Mouse (Mus musculus) thymus, postnatal 36 days (tissue): Measurements from ENCODE around the gene Slc4a5.
"Not testable (repeated sequence)": the region's sequence is repeated elsewhere in the genome, so short reads cannot be mapped to it uniquely, and the experiment has no call there.

Source experiments
- DNase-seq, 2 experiments: peaks; one replicate each; pipeline ENCODE4 v3.0.0; 2022; ENCODE audit warnings: mixed read lengths in 2 of 2

The Slc4a5 gene

DNA sequence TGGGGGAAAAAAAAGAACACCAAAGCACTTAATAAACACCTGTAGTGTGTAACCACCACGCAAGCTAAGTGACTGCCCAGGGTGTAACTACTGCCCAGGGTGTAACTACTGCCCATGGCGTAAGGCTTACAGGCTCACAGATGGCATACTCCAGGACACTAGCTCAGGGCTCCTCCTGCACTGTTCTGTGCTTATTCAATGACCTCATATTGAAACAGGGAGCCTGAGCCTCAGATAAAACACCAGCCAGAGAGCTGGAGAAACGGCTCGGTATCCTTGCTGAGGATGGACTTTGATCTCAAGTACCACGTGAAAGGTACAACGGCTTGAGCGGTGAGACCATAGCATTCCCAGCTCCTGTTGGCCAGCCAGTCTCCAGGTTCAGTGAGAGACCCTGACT, 92.4 kb downstream of the Slc4a5 start:
- DNase-seq, result no peak

DNA sequence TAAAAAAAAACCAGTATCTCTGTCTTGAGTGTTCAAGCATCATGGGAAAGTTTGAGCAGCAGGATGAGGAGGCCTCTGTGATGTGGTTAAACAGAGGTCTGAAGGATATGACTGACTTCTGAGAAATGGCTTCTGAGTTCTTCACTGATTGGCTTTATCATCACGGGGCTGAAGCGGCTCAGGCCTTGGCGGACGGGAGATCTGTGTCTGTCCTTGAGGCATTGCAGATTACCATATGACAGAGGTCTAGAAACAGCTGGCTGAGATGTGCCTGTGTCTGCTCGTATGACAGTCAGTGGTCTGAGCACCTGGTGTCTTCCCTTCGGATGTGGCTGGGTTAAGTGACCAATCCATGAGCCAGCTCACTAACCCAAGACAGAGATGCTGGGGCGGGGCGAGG, 92.9 kb downstream of the Slc4a5 start:
- peak in 1 of 2 experiments; percentile 10 for DNase-seq

- DNase-seq, result no peak
Observed at GRCm38 (mm10) chr6:83315293-83315692, 95.7 kb downstream of the Slc4a5 start.

- DNase-seq, result no peak
Observed at GRCm38 (mm10) chr6:83316022-83316421, 96.4 kb downstream of the Slc4a5 start.

DNA sequence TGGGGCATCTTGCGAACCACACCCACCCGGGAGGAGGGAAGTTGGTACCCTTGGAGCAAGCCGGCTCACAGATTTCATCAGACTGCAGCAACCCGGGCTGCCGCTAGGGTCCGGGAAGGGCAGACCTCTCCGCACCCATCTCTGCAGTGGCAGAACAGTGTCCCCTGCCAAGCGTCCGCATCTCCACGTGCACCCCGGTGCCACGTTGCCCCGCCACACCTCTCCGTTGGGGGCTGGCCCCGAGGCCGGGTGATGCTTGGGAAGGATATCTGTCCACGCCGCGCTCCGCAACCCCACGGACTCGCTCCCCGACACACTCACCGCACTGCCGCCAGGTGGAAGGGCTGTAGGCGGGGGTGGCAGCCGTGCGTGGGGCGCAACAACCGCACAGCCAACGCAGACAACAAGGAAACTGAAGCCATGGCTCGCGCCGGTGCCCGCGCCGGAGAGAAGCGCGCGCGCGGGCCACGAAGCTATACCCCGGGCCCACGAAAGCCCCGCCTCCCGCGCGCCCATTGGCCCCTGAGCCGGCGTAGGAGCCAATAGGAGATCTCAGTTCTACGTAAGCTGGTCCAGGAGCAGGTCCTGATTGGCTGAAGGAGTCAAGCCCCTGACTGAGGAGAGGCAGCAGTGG, 97.6 kb downstream of the Slc4a5 start:
- DNase-seq, result peak; percentile 91 to 95

GRCm38 (mm10) chr6:83321927-83322326, 102.3 kb downstream of the Slc4a5 start:
- no peak for DNase-seq

- DNase-seq, result no peak
Observed at GRCm38 (mm10) chr6:83322794-83323193, 103.2 kb downstream of the Slc4a5 start.

- DNase-seq, result no peak
Observed at GRCm38 (mm10) chr6:83323652-83324419, 104.2 kb downstream of the Slc4a5 start.

- peak; percentile 91 to 94 for DNase-seq
Observed at GRCm38 (mm10) chr6:83325525-83326393, 106.1 kb downstream of the Slc4a5 start, which contains the start of the genes Mthfd2 and Mob1a. Gene Mthfd2, minus strand, starts transcription at chr6:83325908. Gene Mob1a, plus strand, starts transcription at chr6:83326016.

DNA sequence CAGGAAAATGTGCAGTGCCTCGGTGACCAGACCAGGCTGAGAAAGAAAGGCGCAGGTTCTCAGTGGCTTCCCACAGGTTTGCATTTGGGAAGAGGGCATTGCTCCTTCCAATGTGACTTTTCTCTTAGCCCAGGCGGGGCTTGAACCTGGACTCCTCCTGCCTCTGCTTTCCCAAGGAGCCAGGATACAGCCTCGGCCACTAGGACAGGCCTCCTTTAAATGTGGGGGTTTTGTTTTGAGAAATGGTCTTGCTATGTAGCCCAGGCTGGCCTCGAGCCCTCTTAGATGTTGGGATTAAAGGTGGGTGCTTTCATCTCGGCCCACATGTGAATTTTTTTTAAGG, 106.7 kb downstream of the Slc4a5 start:
- DNase-seq, result no peak

- no peak for DNase-seq
Observed at GRCm38 (mm10) chr6:83326761-83327160, 107.1 kb downstream of the Slc4a5 start.

DNA sequence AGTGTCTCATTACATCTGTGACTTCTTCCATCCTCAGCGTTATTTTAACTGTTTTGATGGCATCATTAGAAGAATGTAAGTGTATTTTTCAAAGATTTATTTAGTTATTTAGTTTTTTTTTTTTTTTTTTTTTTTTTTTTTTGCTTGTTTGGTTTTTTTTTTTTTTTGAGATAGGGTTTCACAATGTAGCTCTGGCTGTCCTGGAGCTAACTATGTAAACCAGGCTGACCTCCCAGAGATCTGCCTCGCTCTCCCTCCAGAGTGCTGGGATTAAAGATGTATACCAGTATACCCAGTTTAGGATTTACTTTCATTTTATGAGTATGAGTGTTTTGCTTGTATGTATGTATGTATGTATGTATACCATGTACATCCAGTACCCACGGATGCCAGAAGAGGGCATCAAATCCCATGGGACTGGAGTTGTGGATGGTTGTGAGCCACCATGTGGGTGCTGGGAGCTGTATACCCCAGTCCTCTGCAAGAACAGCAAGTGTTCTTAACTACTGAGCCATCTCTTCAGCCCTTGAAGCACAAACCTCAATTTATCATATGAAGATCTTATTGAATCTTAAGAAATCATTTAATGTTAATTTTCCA, 108.1 kb downstream of the Slc4a5 start:
- no peak for DNase-seq

DNA sequence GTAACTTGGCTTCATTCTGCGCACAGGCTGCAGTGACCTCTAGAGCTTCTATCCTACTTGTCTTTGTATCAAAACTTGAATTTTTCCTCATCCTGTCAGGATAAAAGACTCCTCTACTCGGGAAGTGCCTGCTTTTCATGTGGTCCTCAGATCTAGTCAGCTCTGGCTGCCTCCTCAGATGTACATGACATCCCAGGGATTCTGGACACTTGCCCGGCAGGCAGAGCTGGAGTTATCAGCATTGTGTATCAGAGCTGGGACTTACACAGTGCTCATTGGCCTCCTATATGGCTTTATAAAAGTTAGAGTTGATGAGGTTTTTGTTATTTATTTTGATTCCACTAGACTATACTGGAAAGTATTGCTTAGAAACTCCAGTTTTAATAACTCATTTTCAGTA, 121.8 kb downstream of the Slc4a5 start:
- DNase-seq, result no peak

DNA sequence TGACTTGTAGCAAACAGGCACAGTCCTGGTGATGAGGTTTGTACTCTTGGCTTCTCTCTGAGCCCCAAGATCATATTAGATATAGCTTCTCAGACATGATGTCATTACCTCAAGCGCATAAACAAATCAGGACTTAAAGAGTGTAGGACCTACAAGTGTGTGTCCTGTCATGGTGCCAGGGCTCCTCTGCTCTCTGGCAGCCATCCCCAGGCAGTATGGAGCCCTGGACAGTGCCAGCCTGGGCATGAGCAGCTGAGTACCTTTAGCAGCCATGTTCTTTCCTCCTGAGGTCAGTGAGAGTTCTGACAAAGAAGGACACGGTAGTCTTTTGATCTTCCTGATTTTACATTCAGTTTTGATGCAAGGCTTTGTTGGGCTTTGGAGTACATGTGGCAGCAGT, 123.3 kb downstream of the Slc4a5 start:
- DNase-seq, result no peak

GRCm38 (mm10) chr6:83345285-83345684, 125.7 kb downstream of the Slc4a5 start:
- not testable (repeated sequence) for DNase-seq

DNA sequence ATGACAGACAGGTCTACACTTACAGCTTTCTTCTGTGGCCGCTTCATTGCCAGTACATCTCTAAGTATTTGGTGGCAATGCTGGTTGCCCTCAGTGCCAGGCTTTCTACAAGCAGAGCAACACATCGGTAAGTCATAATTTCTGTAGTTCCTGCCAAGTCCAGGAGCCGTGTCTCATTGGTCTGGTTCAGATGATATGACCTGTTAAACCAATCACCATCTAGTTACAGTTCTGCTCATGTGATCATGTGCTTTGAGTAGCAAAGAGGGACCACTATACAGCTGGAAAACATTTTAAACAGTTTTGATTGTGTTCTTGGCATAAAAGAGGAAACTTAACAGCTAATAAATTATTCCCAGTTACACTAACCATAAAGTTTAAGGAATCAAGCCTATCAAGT, 128.3 kb downstream of the Slc4a5 start:
- no peak for DNase-seq

DNA sequence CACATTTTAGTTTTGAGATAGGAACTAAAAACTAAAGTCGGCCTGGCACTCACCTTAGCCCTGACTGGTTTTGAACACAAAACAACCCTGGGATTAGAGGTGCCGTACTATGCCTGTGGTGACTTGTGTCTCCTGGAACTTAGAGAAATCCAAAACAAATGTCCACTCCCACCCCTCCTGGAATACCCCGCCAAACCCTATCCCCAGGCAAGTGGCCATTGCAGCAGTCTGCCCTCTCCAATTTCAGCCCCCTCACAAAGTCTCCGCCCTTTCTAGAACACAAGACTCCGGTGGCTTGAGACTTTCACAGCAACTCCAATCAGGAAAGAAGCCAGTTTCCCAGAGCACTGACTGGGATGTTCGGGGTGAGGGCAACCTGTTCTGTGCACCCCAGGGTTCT, 129.2 kb downstream of the Slc4a5 start, which contains the start of gene Bola3:
Gene Bola3 (plus strand): TSS at position 275 of the 400 bp plus-strand sequence.
- DNase-seq, result no peak

GRCm38 (mm10) chr6:83349274-83349958, 129.8 kb downstream of the Slc4a5 start:
- DNase-seq, result peak; percentile 92 to 95

DNA sequence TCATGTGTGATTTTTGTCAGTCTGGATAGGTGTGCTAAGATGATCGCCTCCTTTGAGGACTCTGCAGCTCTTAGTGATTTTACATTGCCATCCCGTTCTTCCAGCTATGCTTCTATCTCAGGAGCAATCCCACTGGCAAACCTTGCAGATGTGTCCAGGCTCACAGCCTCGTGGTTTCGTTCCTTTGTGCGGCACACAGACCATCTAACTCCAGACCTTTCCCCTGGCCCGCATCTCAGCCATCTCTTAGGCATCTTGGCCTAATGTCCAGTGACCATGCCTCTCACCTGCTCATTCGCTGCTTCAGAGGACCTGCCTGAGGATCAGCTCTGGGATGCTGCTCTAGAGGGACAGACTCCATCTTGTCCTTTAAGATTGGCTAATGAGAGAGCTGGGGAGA, 130.5 kb downstream of the Slc4a5 start:
- DNase-seq, result no peak

- DNase-seq, result no peak
Observed at GRCm38 (mm10) chr6:83350851-83351405, 131.3 kb downstream of the Slc4a5 start.

DNA sequence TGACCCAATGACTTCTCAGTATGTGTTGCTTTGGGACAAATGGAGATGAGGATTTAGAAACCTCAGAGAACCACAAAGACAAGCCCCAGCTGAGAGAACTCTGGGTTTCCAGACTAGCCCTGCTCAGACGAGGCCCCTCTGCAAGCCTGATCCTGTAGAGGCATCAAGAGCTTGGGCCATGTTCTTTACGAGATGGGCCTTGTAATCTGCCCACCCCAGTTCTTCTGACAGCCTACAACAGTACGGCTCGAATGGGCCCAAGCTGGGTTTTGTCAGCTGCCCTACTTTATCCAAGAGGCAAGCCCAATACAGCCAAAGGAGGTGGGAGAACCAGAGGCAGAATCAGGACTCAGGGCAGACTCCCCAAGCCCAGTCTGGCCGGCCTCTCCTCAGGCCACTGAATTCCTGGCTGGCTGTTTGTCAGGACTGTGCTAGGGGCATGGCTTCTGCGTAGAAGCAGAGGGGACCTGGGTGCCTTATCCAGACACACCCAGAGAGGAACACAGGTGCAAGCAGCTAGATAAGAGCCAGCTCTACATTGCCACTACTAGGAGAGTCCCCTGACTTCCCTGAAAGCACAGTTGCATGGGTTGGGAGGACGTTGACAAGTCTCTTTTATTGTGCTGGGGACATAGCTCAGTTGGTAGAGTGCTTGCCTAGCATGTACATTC, 132.0 kb downstream of the Slc4a5 start:
- no peak for DNase-seq
